7 mouse cellular contexts compared by ENCODE assay signal in genomic region chr17:28580396-28580795, GRCm38 (mm10). TPM values are rescaled to one million over a fixed set of nuclear protein-coding genes. Genes with fewer than 3 reads are reported as not detected.
A peak's percentile ranks its signal among the peaks of the same experiment; 100 is the strongest.
DNase-seq lines count a peak whose midpoint lies in the region; ATAC-seq lines count a peak whose summit lies in the region.

No protein-coding gene starts in this region.

- H3K4me2 ChIP-seq in liver, embryonic 12.5 days, result no peak overlapping the region

- ATAC-seq in liver, embryonic 12.5 days, result 0 out of 2 replicates have a peak, but pooled peaks have one; percentile 45
- ATAC-seq in erythroblast, adult 5-6 weeks (replicated peaks; ENCODE audit: low FRiP score, poor library complexity, severe bottlenecking), result no peak

- peaks cover 7% of the 10 kb centered on the region for H3K4me1 ChIP-seq in liver, embryonic 12.5 days

- H3K27me3 ChIP-seq in liver, embryonic 12.5 days (replicated peaks), result peaks cover 11% of the 10 kb centered on the region

- peak; percentile 55 for DNase-seq in right cerebral cortex, postnatal 4 days
- no peak for DNase-seq in right cerebral cortex, postnatal 25 days
- peak; percentile 61 for DNase-seq in adrenal gland, adult 2 months
- DNase-seq in heart, postnatal 36 days, result peak; percentile 52 to 60
- DNase-seq in ovary, postnatal 14 days (ENCODE audit: low spot score), result peak; percentile 52

- H3K9me3 ChIP-seq in liver, embryonic 12.5 days (replicated peaks), result no peaks in the 10 kb centered on the region

- intact Hi-C loops in heart, postnatal 36 days (cut with DNase I), result no loop called here

- H3K9ac ChIP-seq in liver, embryonic 12.5 days, result no peak overlapping the region

- H3K4me3 ChIP-seq in liver, embryonic 12.5 days, result no peak overlapping the region

- no peaks in the 10 kb centered on the region for H3K36me3 ChIP-seq in liver, embryonic 12.5 days

- WGBS in liver, embryonic 12.5 days (ENCODE audit: insufficient replicate concordance), result 5% methylated on average over 9 of the region's 9 CpGs

- no peak overlapping the region for H3K27ac ChIP-seq in liver, embryonic 12.5 days

RNA-seq across cellular contexts. Expression of gene Lhfpl5, which starts 5.0 kb away (rescaled TPM):
- total RNA-seq in adrenal gland, adult 2 months (2021), result 1 to 10 TPM; 1.7 to 2.3 TPM
- 6.6 and 9.0 TPM in 2 replicates for polyA plus RNA-seq in adrenal gland, adult 2 months (2012; rRNA removed)
- not detected for total RNA-seq in heart, postnatal 36 days (2021)
- 0.16 and 0.32 TPM in 2 replicates for polyA plus RNA-seq in liver, embryonic 12.5 days (2016; fragmentation: Nextera tagmentation; extraction: Ambion mirVana)
- not detected in 2 replicates for total RNA-seq in erythroblast, adult 5-6 weeks (2015; ENCODE audit: low replicate concordance)
- not detected in 2 replicates for total RNA-seq in erythroblast, adult 5-6 weeks (2017; ENCODE audit: low replicate concordance)

RNA-seq across cellular contexts. Expression of gene Clps, which starts 19.8 kb away (rescaled TPM):
- total RNA-seq in adrenal gland, adult 2 months (2021), result not detected
- 1.4 and 45.4 TPM in 2 replicates for polyA plus RNA-seq in adrenal gland, adult 2 months (2012; rRNA removed)
- not detected for total RNA-seq in heart, postnatal 36 days (2021)
- polyA plus RNA-seq in liver, embryonic 12.5 days (2016; fragmentation: Nextera tagmentation; extraction: Ambion mirVana), result 2.3 and 3.6 TPM in 2 replicates
- not detected in 2 replicates for total RNA-seq in erythroblast, adult 5-6 weeks (2015; ENCODE audit: low replicate concordance)
- total RNA-seq in erythroblast, adult 5-6 weeks (2017; ENCODE audit: low replicate concordance), result not detected in 2 replicates

RNA-seq across cellular contexts. Expression of gene Clpsl2, which starts 31.2 kb away (rescaled TPM):
- total RNA-seq in adrenal gland, adult 2 months (2021), result not detected
- polyA plus RNA-seq in adrenal gland, adult 2 months (2012; rRNA removed), result not detected in 2 replicates
- not detected for total RNA-seq in heart, postnatal 36 days (2021)
- not detected in 2 replicates for polyA plus RNA-seq in liver, embryonic 12.5 days (2016; fragmentation: Nextera tagmentation; extraction: Ambion mirVana)
- total RNA-seq in erythroblast, adult 5-6 weeks (2015; ENCODE audit: low replicate concordance), result not detected in 2 replicates
- not detected in 2 replicates for total RNA-seq in erythroblast, adult 5-6 weeks (2017; ENCODE audit: low replicate concordance)

RNA-seq across cellular contexts. Expression of gene Srpk1, which starts 42.1 kb away (rescaled TPM):
- 10 to 100 TPM; 60.1 to 60.6 TPM for total RNA-seq in adrenal gland, adult 2 months (2021)
- 11.3 and 12.0 TPM in 2 replicates for polyA plus RNA-seq in adrenal gland, adult 2 months (2012; rRNA removed)
- 10 to 100 TPM; 32.1 to 35.5 TPM for total RNA-seq in heart, postnatal 36 days (2021)
- polyA plus RNA-seq in liver, embryonic 12.5 days (2016; fragmentation: Nextera tagmentation; extraction: Ambion mirVana), result 61.1 and 61.5 TPM in 2 replicates
- 13.6 and 43.2 TPM in 2 replicates for total RNA-seq in erythroblast, adult 5-6 weeks (2015; ENCODE audit: low replicate concordance)
- 22.6 and 43.2 TPM in 2 replicates for total RNA-seq in erythroblast, adult 5-6 weeks (2017; ENCODE audit: low replicate concordance)

RNA-seq across cellular contexts. Expression of gene Armc12, which starts 49.8 kb away (rescaled TPM):
- not detected for total RNA-seq in adrenal gland, adult 2 months (2021)
- polyA plus RNA-seq in adrenal gland, adult 2 months (2012; rRNA removed), result not detected in 2 replicates
- total RNA-seq in heart, postnatal 36 days (2021), result not detected
- polyA plus RNA-seq in liver, embryonic 12.5 days (2016; fragmentation: Nextera tagmentation; extraction: Ambion mirVana), result not detected in 2 replicates
- not detected in 2 replicates for total RNA-seq in erythroblast, adult 5-6 weeks (2015; ENCODE audit: low replicate concordance)
- total RNA-seq in erythroblast, adult 5-6 weeks (2017; ENCODE audit: low replicate concordance), result not detected in 2 replicates
